Mouse (Mus musculus) brain, adult 2 months (tissue): ENCODE data around the gene Btbd35f26.
"Not testable (repeated sequence)": the region's sequence is repeated elsewhere in the genome, so short reads cannot be mapped to it uniquely, and the experiment has no call there.

Experiments used
- DNase-seq: peaks from one replicate; pipeline ENCODE4 v3.0.0; 2011; ENCODE audit warnings: low read depth, low spot score

Btbd35f26 gene

DNA sequence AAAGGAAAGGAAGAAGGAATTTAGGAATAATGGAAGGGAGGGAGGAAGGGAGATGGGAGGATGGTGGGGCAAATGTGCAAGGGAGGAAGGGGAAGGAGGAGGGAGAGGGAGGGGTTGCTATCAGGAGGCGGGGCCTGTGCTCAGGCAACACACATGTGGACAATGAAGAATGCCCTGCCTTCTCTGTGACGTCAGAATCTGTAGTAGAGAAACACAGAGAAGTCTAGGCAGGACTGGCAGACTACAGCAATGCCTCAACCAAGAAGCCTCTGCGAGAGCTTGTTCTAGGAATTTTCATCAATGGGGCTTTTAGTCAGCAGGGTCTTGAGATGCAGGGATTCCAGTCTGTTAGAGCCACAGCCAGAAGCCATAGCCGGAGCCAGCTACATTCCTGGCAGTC lies at the start of gene Btbd35f26:
Gene Btbd35f26, plus strand, starts transcription at position 301 of the 400 bp plus-strand sequence.
- DNase-seq: not testable (repeated sequence)

DNA sequence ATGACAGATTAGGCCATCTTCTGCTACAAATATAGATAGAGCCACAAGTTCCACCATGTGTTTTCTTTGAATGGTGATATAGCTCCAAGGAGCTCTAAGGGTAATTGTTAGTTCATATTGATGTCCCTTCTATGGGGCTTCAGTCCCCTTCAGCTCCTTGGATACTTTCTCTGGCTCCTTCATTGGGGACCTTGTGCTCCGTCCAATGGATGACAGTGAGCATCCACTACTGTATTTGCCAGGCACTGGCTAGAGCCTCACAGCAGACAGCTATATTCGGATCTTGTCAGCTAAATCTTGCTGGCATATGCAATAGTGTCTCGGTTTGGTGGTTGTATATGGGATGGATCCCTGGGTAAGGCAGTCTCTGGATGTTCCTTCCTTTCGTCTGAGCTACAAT lies 5.7 kb downstream of the Btbd35f26 start:
- DNase-seq: not testable (repeated sequence)

GRCm38 (mm10) chrX:31383818-31384217 lies 47.6 kb downstream of the Btbd35f26 start, which contains the start of gene Btbd35f19:
Gene Btbd35f19 (minus strand): TSS chrX:31383918.
- DNase-seq: not testable (repeated sequence)
